Mouse (Mus musculus) CD4-positive helper T cell, adult 2 months (primary cell): ENCODE data around the gene Cep162.

Experiments used
- DNase-seq: peaks from one replicate; pipeline ENCODE4 v3.0.0-alpha.2; 2012; ENCODE audit warnings: low read depth, missing footprints, low spot score

Cep162 gene

GRCm38 (mm10) chr9:87254903-87255695, at the start of gene Cep162:
Gene Cep162, minus strand, starts transcription at chr9:87255536.
- peak; percentile 91 for DNase-seq

GRCm38 (mm10) chr9:87303196-87303595, 47.9 kb upstream of the Cep162 start:
- no peak for DNase-seq

GRCm38 (mm10) chr9:87298900-87299299, 43.6 kb upstream of the Cep162 start:
- no peak for DNase-seq

- DNase-seq, result no peak
Measured at GRCm38 (mm10) chr9:87297522-87297921, 42.2 kb upstream of the Cep162 start.

GRCm38 (mm10) chr9:87255696-87256030, 327 bp upstream of the Cep162 start:
- no peak for DNase-seq

- DNase-seq, result peak; percentile 21
Measured at GRCm38 (mm10) chr9:87248118-87248517, 7.2 kb downstream of the Cep162 start.

- DNase-seq, result no peak
Measured at GRCm38 (mm10) chr9:87247678-87248077, 7.7 kb downstream of the Cep162 start.

GRCm38 (mm10) chr9:87213204-87213603, 42.1 kb downstream of the Cep162 start:
- no peak for DNase-seq

- DNase-seq, result no peak
Measured at GRCm38 (mm10) chr9:87210830-87211339, 44.5 kb downstream of the Cep162 start.

GRCm38 (mm10) chr9:87202431-87202830, 52.9 kb downstream of the Cep162 start:
- DNase-seq, result no peak

GRCm38 (mm10) chr9:87200919-87201318, 54.4 kb downstream of the Cep162 start:
- DNase-seq, result no peak

GRCm38 (mm10) chr9:87200426-87200825, 54.9 kb downstream of the Cep162 start:
- no peak for DNase-seq

- DNase-seq, result no peak
Measured at GRCm38 (mm10) chr9:87198036-87198435, 57.3 kb downstream of the Cep162 start.

GRCm38 (mm10) chr9:87197277-87197676, 58.1 kb downstream of the Cep162 start:
- no peak for DNase-seq

- no peak for DNase-seq
Measured at GRCm38 (mm10) chr9:87193721-87194120, 61.6 kb downstream of the Cep162 start.

GRCm38 (mm10) chr9:87187336-87187735, 68.0 kb downstream of the Cep162 start:
- no peak for DNase-seq

- DNase-seq, result no peak
Measured at GRCm38 (mm10) chr9:87182231-87182630, 73.1 kb downstream of the Cep162 start.

GRCm38 (mm10) chr9:87178534-87178933, 76.8 kb downstream of the Cep162 start:
- DNase-seq, result peak; percentile 21

GRCm38 (mm10) chr9:87171517-87171916, 83.8 kb downstream of the Cep162 start:
- no peak for DNase-seq

- no peak for DNase-seq
Measured at GRCm38 (mm10) chr9:87170891-87171290, 84.4 kb downstream of the Cep162 start.

GRCm38 (mm10) chr9:87169144-87169543, 86.2 kb downstream of the Cep162 start:
- no peak for DNase-seq

GRCm38 (mm10) chr9:87168051-87168450, 87.3 kb downstream of the Cep162 start:
- no peak for DNase-seq

GRCm38 (mm10) chr9:87167001-87167830, 88.1 kb downstream of the Cep162 start:
- DNase-seq, result no peak
